Mouse (Mus musculus) natural killer cell, adult 2 months (primary cell): ENCODE data around the gene Gm973.
A peak's percentile ranks its signal among the peaks of the same experiment; 100 is the strongest.
"Not testable (repeated sequence)": the region's sequence is repeated elsewhere in the genome, so short reads cannot be mapped to it uniquely, and the experiment has no call there.

Experiments
- DNase-seq, 2 experiments: peaks; one replicate each; pipeline ENCODE4 v3.0.0; 2022; ENCODE audit warnings: low spot score in 2 of 2

Gm973 gene

DNA sequence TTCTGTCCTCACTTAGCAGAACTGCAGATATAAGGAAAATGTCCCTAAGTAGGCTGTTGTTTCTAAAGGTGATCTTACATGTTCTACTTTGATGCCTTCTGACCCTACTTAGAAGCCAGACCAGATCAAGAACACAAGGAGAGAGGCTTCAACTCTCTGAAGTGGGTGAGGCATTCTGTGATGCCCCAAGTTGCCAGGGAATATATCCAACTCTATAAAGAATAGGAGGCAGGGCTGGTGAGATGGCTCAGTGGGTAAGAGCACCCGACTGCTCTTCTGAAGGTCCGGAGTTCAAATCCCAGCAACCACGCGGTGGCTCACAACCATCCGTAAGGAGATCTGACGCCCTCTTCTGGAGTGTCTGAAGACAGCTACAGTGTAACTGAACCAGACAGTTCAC lies 114.3 kb downstream of the Gm973 start:
- DNase-seq: not testable (repeated sequence)

GRCm38 (mm10) chr1:59631986-59632659 lies 116.1 kb downstream of the Gm973 start:
- DNase-seq: no peak

DNA sequence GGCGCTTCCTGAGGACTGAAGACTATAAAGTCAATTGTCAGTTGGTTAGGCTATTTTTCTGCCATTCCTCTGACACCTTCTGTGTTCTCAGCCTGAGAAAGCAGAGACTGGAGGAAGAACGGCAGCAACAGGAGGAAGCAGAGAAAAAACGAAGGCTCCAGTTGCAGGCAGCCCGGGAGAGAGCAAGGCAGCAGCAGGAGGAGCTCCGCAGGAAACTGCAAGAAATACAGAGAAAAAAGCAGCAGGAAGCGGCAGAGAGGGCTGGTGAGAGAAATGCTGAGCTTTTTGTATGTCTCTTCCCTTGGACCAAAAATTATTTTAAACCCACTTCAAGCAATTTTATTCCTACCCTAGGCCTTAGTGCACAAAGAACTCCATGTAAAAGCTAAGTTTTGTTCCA lies 117.0 kb downstream of the Gm973 start:
- DNase-seq: no peak

DNA sequence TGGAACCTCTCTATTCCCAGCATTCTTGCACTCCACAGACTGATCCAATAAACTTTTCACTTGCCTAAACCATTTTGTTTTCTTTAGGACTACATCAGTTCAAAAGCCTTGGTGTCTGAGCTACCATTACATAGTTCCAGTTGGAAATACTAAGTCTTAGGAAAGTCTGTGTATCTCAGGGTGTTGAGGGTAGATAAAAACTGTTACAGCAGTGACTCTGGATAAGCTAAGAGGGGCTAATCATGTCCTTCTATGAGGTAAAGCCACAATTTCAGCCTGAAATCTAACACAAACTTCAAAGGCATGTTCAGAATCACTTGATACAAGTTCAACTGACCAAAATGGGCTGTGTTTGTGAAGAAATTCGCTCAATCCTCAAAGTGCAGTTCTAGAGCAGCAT lies 120.3 kb downstream of the Gm973 start:
- no peak for DNase-seq

GRCm38 (mm10) chr1:59638371-59638770 lies 122.3 kb downstream of the Gm973 start:
- no peak for DNase-seq

DNA sequence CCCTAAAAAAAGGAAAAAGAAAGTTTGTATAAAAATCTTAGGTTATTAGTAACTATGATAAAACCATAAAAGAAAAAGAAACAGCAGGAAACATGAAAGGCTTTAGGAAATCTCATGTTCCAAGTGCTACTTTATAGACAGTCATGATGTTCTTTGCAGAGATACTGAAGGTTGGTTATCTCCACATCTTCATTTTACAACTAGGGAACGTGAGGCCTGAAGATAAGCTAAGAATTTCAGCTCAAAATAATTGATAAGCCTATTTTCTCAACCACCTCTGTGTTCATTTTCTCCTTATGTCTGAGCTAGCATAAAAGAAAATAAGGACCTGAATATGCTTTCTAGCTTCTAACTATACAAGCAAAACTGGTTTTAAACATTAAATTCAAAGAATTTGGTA lies 126.4 kb downstream of the Gm973 start:
- DNase-seq: no peak

DNA sequence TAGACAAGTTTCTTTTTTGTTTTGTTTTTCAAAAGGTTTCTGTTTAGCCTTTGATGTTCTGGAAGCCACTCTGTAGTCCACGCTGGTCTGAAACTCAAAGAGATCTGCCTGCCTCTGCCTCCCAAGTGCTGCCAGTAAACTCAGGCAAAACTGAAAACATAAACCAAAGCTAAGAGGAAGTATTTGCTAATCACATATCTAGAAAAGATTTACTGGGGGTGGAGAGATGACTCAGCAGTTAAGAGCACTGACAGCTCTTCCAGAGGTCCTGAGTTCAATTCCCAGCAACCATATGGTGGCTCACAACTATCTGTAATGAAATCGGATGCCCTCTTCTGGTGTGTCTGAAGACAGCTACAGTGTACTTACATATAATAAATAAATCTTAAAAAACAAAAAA lies 130.4 kb downstream of the Gm973 start:
- DNase-seq: not testable (repeated sequence)

- DNase-seq: no peak
Observed at GRCm38 (mm10) chr1:59651201-59651819, 135.2 kb downstream of the Gm973 start.

- DNase-seq: no peak
Observed at GRCm38 (mm10) chr1:59653243-59653911, 137.3 kb downstream of the Gm973 start.

DNA sequence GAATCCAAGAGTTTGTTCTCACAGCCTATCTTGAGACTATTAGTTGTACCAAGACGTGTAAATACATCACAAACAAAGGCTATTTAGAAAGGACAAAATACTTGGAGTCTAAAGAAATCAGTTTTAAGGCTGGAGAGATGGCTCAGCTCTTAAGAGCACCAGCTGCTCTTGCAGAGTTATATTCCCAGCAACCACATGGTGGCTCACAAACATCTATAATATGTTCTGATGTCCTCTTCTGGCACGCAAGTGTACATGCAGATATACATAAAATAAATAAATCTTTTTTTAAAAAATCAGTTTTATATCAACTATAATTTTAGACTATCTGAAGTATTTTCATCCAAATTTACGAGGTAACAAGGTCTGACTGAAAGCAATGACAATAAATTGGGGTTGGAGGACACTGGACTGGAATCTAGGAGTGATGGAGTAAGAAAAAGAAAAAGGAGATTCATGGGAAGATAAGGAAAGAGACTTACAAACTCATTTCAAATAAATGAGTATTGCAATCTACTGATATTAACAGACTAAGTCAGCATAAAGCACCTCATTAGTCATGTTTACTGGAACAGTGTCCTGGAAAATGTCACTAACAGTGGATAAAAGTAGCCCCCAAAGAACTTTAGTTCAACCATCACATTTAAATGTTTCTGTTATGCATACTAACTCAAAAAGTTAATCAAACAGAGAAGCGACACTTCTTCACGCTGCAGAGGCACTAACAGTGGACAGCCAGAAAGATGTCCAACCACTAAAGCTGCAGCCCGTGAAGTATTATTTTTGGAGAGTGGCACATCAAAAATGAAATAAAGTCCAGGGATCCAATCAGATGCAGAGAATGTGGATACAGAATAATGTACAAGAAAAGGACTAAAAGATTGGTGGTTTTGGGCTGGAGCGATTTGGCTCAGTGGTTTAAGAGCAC lies 140.4 kb downstream of the Gm973 start:
- DNase-seq: no peak

GRCm38 (mm10) chr1:59663456-59664135 lies 147.5 kb downstream of the Gm973 start:
- no peak for DNase-seq

- no peak for DNase-seq
Observed at GRCm38 (mm10) chr1:59668871-59669270, 152.8 kb downstream of the Gm973 start.

DNA sequence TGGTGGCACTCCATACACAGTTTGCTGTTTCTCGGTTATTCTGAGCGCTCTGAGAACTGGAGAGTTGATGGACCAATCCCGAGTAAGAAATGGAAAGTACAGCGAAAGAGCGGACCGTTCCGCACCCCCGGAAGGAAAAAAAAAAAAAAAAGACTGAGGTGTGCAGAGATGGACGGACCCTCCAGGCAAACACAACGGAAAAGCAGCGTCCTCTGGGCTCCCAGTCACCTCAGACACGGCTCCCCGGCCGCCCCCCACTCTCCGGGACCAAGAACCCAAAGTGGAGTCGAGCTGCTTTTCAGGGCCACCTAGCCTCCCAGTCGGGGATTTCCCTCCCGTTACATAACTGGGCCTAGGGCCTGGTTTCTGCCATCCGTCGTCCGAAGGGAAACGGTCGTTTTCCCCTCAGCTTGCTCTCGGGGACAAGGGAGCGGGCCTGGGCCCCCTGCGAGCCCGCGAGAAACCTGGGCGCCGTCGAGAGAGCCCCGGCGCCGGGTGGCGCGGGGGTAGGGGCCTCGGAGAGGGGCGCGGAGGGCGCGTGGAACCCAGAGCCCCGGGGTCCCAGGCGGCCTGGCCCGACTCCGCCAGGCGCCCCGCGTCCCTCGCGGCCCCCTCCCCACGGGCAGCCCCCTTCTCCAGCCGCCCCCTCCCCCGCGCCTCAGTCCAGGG lies 154.0 kb downstream of the Gm973 start:
- peak; percentile 42 to 51 for DNase-seq

DNA sequence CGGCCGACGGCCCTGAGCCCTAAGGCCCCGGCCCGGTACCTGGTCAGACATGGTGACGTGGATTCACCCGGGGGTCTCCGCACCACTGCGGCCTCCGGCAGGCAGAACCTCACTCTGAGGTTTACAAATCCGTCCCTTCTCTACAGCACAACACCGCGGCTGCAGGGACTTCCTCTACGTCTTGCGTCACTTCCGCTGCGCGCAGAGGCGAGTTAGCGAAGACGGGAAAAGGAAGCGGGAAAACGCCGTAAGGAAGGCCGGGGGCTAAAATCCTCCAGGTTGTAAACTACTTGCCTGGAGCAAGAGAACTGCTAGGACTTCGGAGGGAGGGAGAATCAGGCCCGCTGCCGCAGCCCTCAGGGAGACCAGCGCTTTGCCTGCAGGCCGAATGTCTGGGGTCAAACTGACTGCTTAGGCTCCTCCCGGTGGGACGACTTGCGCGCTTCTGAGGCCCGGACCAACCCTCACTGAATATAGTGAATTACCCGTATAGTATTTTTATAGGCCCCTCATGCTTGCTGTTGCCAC lies 154.6 kb downstream of the Gm973 start, which contains the start of gene Sumo1:
Gene Sumo1, minus strand, starts transcription at position 194 of the 528 bp plus-strand sequence.
- peak; percentile 78 to 81 for DNase-seq

GRCm38 (mm10) chr1:59673661-59674060 lies 157.6 kb downstream of the Gm973 start:
- no peak for DNase-seq

- DNase-seq: peak in 1 of 2 experiments; percentile 39
Observed at GRCm38 (mm10) chr1:59683926-59684818, 168.1 kb downstream of the Gm973 start.

DNA sequence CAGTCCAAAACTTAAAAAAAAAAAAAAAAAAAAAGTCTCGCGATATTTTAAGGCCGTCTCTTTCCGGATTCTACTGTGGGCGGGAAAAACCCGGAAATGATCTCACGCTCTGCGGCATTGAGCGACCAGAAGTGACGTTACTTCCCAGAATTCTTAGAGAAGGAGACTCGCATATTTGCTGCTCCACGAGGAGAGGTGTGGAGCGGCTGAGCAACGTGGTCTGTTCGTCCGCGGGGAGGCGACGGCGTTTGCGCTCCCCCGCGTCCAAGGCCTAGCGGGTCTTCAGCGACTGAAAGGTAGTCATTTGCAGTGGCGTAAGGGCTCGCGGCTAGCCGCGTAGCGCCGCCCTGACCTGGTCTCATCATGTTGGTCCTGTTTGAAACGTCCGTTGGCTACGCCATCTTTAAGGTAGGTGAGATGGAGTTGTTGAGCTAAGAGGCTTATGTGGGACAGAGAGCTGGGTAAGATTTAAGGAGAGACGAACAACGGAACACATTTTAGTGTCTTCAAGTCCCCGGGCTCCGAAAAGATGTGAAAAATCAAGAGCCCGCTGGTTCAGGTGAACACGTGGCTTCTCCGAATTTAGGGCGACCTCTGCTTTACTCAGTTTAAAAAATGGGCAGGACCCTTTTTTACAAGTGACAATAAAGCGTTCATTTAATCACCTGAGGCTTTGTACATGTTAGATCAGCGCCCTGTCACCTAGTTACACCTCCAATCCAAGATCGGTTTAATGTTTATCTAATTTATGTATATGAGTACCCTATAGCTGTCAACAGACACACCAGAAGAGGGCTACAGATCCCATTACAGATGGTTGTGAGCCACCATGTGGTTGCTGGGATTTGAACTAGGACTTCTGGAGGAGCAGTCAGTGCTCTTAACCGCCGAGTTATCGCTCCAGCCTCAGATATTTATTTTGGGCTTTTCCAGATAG lies 169.0 kb downstream of the Gm973 start, which contains the start of gene Nop58:
Gene Nop58, plus strand, starts transcription at position 153 of the 937 bp plus-strand sequence.
- peak; percentile 88 to 89 for DNase-seq
